Mouse (Mus musculus) lung, postnatal 36 days (tissue): ENCODE results near the gene Nck2.
A peak's percentile ranks its signal among the peaks of the same experiment; 100 is the strongest.

ENCODE experiments used
- DNase-seq: peaks from one replicate; pipeline ENCODE4 v3.0.0; 2022; ENCODE audit warnings: mixed read lengths

The Nck2 gene

DNA sequence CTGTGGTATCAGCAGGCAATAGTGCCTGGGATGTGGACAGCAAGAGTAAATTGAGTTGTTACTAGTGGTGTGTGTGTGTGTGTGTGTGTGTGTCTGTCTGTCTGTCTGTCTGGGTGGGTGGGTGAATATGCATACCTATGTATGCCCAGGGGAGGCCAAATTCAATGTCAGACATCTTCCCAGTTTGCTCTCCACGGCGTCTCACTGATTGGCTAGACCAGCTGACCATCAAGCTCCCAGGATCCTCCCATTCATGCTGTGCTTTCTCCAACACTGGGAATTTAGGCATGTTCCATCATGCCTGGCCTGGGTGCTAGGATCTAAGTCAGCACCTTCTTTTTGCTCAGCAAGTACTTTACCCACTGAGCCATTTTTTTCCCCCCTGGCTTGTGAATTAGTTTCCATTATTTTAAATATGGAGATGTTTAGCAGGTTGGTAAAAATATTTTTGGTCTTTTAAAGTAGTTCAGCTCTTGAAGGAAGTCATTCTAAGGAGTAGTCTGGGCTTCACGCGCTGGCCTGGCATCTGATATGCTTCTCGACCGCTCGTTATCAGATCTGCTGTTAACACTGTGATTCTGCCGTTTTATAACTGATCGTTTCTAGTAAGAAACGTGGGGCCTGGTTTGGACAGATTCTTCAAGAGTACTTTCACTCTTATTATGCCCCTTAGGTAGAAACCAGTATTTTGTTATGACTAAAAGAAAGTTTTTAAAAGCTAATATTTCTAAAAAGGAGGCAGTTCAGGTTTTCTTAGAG is 26.2 kb downstream of the Nck2 start:
- DNase-seq = no peak

DNA sequence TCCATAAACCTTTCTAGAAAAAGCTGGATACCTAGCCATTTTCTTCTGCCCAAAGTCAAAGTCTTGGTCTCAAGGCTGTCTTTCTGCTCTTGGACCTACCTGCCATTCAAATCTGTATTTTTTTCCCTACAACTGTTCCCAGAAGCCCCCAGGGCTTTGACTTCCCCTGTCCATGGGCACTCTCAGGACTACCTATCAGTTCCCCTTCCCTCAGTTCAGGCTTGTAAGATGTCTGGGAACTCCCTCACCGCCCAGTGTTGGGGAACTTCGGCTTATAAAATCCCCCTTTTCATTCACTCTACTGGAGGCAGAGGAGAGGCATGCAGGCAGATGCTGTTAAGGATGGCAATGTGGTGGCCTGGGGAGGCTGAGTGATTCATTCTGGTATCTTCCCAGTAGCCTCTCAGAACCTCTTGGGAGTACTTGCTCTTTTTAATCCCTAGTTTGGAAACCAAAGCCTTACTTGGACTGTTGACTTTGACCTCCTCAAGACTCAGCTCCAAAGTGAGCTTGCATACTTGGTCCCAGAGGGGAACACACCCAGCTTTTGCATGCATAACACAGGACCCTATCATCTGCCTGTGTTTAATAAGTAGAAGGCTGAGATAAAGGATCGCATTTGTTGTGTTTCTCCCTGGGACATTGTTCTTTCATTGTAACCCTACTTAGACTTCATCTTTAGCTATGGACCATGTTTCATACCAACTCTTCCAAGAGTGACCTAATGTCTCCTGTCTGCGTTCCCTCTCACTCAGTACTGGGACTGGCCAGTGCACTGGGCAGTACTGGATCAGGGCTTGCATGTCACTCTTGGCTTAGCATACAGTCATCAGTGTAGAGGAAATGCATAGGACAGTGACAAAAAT is 27.0 kb downstream of the Nck2 start:
- no peak for DNase-seq

DNA sequence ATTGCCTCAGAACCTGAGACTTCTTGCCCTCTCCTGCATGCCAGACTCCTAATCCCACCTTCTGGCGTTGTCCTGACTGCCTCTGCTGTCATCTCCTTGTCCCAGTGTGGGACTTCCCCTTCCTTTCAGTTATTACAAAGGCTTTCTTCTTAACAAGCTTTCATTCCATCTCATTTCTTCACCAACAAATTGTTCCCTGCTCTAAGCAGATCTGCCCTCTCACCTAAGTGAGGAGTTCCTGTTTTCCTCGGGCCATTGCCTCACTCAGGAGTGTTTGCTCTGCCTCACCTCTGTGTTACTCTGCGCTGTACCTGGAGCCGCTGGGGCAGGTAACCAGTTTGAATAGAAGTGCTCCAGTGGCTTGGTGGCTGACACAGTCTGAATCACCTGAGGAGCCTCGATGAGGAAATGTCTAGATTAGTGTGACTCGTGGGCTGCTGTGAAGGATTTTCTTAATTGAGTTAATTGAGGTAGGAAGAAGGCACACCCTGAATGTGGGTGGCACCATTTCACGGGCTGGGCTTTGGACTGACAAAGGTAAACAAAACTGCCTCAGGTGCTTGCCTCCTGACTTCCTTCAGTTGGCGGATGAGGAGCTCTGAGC is 27.8 kb downstream of the Nck2 start:
- peak; percentile 74 for DNase-seq

DNA sequence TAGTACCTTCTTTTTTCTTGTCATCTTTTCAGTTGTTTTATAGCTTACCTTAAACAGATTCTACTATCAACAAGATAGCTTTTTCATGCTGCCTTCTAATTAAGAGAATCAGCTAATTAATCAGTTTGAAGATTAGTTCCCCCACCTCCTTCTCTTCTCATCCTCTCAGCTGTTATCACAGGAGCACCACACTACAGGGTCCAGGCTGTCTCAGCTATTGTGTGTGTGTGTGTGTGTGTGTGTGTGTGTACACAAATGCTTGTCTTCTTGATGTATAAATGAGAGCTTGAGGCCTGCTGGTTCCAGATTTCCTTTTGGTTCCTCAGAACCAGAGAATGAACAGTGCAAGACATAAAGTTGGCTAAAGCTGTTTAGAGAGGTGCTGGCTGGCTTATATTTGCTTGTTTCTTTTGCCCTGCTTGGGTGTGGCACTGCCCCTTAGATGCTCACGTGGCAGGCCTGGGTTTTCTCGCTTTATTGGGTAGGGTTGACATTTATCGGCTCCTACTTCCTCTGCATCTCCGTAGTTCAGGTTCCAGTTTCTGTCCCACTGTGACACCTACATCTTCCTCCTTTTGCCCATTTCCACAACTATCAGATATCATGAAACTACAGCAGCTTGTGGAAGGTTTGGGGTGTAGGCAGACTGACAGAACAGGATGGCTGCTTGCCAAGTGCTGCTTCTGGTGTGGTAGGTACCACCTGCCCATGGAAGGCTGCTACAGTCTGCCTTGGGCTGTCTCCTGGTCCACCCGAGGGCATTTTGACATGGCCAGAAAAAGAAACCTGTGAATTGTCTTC is 29.6 kb downstream of the Nck2 start:
- peak; percentile 41 for DNase-seq

DNA sequence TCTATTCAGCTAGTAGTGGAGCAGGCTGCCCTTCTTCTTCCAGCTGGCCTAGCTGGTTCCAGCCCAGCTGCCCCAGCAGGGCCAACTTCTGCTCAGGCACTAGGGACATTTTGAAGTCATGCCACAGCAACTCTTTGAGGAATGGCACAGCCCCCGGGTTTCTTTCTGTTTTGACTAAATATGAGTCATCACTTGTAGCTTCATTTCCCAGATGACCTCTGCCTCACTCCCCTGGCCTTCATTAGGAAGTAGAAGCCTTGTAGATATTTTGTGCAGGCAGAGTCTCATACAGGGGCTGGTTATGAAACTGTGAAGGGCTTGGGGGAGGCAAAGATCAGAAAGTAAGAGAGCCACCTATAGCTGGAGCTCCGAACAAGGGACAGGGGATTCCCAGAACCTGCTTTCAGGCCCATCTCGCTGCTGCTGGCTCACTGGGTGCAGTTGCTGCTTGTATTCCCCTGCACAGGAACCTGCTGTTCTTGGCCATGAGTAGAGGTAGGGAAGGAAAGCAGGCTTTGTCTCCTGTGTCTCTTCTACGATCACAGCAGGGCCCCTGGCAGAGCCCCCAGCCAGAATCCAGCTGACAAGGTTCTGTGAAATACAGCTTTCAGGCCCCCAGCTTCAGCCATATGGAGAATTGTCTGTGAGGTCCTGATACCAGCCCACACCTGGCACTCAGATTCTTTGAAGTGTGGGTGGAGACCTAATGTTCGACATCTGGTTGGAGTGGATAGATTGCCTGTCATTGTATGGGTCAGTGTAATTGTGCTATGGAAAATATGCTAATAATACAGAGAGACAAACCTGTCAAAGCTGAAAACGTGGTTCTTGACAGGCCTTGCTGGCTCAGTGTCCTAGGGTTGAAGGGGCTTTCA is 30.4 kb downstream of the Nck2 start:
- DNase-seq = peak; percentile 71

DNA sequence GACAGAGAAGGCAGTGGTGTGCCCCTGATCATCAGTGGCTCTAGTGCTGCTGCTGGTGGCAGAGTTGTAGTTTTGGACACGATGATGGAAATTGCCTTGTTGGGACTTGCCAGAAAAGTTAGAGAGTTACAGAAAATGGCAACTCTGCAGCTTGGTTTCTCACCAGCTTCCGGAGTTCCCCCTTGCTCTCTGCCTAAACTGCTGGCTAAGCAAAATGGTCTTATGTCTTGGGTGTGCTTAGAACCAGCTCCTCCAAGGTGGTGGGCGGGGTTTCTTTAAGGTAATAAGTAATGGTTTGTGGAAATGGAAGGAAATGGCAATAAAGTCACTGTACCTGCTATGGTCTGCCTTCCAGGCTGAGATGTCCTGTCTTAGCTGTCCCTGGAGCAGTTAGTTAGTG is 33.6 kb downstream of the Nck2 start:
- no peak for DNase-seq

DNA sequence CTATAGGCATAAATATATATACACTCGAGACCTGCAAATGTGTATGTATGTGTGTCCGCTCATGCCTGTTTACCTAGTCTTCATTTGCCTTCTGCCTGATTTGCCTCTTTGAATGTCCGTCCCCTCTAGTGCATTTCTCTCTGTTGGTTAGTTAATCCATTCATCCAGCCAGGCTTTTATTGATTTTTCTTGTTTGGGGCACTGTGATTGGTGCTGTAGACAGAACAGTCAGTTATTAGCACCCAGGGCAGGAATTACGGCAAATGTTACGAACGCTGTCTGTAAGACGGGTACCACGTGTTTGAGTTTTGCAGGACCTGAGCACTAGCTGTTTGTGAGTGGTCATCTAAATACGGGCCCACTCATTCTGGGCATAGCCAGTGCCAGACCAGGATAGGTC is 40.8 kb downstream of the Nck2 start:
- no peak for DNase-seq

DNA sequence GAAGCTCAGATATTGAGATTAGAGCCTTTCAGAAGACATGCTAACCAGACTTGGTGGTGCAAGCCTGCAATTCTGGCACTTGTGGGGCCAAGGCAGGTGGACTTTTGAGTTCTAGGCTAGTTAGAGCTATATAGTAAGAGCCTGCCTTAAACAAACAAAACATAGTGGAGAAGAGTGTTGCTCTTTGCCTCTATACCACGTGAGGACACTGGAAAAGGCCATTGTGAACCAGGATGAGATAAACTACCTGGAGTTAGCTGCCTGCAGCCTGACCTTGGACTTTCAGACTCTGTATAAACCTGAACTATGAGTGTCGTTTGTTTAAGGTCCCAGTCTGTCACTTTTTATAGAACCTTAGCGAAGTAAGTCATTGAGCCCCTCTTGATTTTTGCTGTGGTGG is 42.1 kb downstream of the Nck2 start:
- no peak for DNase-seq

DNA sequence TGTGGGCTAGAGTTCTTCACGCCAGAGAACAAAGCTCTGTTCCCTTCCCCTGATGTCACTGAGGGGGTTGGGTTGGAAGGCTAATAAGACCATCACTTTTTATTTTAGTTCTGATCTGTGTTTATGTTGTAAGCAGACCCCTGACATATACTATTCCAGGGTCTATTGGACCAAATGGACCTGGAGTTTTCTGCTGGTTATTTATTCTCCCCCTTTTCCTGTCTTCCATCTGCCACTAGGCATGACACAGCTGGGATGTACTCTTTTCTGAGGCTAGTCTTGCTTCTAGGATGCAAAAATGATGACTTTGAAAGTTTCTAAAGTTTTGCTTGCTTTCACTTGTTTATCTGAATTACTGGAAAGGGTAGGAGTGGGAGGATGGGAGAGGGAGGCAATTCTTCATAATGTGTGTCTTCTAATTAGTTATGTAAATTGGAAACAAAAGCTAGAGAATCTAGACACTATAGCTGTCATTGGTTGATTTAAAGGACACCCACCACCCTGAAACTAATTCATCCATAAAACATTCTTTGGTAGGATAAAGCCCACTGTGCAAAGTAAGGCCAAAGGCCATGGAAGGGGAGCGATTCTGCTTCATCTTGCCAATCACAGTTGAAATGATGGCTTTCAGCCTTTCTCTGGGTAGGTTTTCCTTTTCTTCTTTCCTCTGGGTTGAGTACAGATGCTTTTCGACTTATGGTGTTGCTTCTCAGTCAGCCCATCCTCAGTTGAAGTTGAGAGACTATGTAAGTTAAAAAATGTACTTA is 42.8 kb downstream of the Nck2 start:
- DNase-seq = no peak

DNA sequence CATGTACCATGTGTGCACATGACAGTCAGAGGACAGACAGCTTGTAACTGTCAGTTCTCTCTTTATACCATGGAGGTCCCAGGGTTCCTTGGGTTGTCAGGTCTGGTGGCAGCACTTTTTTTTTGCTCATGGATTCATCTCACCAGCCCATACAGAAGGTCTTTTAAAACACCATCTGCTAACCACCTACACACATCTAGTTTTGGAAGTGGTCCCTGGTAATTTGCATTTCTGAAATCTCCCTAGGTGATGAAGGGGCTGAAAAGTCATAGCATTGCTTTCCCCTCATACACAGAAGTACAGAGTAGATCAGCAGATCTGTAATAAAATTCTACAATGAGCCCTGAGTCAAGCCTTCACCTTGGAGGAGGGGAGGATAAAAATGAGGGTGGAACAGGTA is 44.9 kb downstream of the Nck2 start:
- DNase-seq = no peak

DNA sequence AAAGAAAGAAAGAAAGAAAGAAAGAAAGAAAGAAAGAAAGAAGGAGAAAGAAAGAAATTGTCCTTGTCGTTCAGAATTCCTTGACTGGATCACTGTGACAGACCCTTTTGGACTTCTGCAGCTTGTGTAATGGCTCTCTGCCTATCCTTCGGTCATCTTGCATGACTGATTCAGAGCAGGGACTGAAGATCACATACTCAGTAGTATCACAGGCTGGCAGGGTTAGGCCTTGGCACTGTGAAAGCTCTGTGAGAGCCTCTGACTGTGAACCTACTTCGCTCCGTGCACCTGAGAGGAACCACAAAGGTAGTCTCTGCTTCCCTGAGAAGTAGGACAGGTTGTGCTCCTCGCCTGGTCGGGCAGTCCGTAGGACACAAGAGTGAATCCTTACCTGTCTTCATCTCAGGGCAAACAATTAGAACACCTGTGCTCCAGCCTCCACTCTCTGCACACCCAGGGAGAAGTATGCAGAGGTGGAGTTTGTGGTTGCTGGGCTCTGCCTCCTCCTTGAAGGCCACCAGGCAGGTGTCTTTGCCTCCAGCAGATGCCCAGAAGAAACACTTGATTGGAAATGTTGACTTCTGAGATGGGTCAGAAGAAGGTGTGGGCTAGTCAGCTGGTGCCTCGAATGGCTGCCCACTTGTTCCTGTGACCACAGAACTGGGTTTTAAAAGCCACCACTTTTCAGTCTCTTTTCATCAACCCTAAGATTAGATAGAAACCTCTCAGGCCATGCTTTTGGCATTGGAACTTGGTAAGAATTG is 47.3 kb downstream of the Nck2 start:
- no peak for DNase-seq

DNA sequence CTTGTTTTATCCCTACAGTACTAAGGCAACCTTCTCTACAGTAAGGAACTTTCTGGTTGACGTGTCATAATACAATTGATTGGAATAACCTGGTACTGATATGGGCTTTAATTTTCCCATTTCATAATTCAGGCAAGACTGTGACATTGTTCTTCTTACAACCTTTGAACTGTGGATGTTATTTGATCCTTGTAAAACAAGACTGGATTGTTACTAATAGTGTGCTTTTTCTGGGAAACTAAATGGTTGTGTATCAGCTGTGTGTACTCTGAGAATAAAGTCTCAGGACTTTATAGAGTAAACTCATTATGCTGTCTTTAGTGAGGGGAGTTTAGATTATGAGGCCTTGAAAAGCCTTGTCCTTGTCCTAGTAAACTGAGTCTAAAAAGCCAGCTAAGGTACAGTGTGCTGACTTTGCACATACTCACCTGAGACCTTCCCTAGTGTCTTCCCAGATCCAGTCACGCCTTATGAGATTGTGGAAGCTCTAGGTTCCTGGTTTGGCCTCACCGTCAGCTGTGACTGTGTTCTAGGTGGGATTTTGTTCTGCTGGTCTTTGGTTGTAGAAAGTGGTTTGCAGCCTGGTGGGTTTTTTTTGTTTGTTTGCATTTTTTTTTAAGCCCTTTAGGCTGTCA is 48.5 kb downstream of the Nck2 start:
- no peak for DNase-seq

DNA sequence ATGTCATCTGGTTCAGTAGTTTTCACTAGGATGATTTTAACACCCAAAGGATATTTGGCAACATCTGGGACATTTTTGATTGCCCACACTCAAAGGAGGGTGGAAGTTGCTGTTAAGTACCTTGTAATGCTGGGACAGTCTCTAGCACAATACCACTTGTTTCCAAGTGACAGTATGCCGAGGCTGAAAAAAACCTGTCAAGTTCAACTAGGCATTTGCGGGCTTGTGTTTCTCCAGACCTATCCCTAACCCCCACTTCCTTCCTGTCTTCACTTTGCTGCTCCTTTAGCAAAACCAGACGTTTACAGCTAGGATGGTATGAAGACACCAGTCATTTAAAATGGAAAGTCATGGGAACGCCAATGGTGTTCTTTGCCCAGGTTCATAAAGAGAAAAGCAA is 51.7 kb downstream of the Nck2 start:
- DNase-seq = no peak

DNA sequence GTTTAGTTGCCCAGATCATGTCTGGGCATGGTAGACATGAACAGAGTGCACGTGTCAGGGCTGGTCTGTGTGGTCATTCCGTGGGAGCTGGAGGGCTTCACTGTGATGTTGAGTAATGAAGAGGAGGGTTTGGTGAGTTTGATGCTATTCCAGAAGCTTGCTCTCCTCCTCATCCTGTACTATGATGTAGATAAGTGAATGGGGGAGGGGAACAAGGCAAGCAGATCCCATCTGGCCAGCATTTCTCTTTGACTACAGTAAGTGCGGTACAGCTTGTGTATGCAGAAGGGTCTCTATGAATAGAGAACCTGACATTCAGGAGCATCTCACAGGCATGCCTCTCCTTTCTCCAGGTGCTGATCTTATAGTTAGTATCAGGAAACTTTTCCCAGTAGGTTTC is 52.6 kb downstream of the Nck2 start:
- DNase-seq = no peak

DNA sequence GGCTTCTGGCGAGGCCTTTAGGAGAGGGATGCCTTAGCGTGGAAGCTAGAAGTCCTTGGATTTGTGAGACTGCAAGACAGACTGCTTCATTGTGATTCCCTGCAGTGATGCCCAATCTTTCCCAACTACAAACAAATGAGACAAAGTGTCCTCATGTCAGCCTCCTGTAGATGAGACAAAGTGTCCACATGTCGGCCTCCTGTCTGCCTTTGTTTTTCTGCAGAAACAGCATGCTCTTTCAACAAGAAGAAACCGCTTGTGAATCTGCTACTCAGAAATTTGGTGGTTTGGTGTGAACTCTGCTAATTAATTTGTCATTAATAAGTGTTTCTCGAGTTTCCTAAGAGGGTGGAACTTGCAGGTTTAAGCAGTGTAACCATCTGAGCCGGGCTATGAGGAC is 53.6 kb downstream of the Nck2 start:
- no peak for DNase-seq

DNA sequence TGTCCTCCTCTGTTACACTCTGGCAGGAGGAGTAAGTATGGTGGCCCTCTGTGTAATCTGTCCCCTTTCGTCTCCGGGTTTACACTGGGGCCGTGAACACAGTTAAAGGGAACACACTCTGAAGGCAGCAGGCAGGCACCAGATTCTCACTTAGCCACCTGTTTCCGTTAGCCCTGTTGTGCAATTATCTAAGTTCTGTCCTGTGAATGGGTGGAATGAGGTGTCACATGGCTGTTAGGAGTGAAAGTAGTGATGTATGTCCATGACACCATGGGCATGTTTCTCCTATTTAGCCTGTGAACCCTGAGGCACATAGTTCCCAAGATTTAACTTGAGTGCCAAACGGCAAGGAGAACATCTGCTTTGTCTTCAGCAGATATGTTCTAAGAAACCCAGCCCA is 55.7 kb downstream of the Nck2 start:
- no peak for DNase-seq

DNA sequence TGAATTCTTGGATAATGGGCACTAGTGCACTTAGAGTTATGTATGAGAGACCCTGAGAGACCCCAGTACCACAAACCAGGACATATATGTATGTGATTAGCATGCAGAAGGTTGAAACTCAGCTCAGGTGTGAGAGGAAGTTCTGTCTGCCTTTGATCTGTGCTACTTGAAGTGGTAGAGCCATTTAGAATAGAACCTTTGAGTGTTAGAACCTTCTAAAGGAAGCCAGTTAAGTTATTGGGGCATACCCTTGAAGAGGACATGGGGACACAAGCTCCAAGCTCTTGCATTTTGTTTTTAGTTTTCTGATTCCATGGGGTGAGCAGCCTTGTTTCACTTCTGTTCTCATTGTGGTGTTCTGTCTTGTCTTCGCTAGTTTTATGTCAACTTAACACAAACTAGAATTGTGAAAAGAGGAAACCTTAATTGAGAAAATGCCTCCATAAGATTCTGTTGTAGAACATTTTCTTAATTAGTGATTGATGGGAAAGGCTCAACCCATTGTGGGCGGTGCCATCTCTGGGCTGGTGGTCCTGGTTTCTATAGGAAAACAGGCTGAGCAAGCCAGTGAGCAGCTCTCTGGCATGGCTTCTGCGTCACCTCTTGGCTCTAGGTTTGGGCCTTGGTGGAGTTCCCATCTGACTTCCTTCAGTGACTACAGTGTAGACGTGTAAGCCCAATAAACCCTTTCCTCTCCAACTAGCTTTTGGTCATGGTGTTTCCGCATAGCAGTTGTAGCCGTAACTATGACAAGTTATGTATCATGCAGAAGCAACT is 57.0 kb downstream of the Nck2 start:
- DNase-seq = no peak

DNA sequence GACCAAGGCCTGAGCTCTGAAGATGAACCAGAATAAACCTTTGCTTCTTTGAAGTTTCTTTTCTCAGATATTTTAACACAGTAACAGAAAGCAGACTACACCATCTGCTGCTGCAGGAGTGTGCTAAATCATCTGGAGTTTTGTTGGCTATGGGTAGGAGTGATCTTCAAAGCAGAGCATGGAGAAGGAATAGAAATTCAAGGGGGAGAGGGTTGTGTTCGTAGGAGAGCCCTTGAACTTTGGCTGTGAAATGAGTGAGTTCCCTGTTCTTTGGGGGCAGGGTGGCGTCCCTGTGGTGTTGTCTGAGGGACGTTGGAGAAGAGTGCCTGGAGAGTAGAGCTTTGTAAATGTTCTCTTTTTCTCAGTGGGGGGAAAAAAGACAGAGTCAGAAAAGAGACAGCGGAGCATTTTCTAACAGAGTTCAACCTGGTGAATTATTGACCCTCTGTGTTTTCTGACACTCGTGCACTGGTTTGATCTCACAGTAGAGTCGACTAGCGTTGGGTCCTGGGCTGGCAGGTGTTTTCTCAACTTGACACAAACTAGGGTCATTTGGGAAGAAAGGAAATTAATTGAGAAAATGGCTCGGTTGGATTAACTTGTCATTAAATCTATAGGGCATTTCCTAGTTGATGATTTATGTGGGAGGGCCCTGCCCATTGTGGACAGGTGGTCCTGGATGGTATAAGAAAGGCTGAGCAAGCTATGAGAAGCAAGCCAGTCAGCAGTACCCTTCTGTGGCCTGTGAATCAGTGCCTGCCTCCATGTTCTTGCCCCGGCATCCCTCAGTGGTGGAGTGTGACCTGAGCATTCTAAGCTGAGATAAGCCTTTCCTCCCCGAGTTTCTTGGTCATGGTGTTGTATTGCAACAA is 57.8 kb downstream of the Nck2 start:
- no peak for DNase-seq
